Comparison of ENCODE assay signal across 1 mouse cellular context in genomic region chr11:4083316-4084078, GRCm38 (mm10).
TF ChIP-seq lines count a peak whose summit lies in the region.

No protein-coding gene starts in this region.

TF ChIP-seq in MEL, 35 proteins besides CTCF, POLR2A, EP300 and RAD21 (continued from another document):
- no peak for TF ChIP-seq E2F4 (IDR thresholded peaks at IDR 0.05; ENCODE audit: borderline replicate concordance, low read depth, low read length)
- TF ChIP-seq CHD1 (IDR thresholded peaks at IDR 0.05; ENCODE audit: low read depth, low read length), result no peak
- TF ChIP-seq MEF2A (IDR thresholded peaks at IDR 0.05; ENCODE audit: extremely low read depth, insufficient replicate concordance, low read depth, low read length, poor library complexity, severe bottlenecking), result no peak
- TF ChIP-seq ZNF384 (IDR thresholded peaks at IDR 0.05; ENCODE audit: low read depth, low read length), result no peak
TF ChIP-seq in MEL: peak in this region for 5.
